ENCODE assay signal across 9 mouse cellular contexts in genomic region chr12:35853159-35853558, GRCm38 (mm10).
DNase-seq lines count a peak whose midpoint lies in the region; ATAC-seq lines count a peak whose summit lies in the region.
"Had no signal": no experiment of that assay in that cellular context is flagged by ENCODE, and none has a peak within 500 bp of the region (broad histone marks: within the 10 kb centered on the region; RNA-seq: fewer than 3 reads in every experiment).

No protein-coding gene starts in this region.

- H3K27ac ChIP-seq in neural tube, embryonic 14.5 days (ENCODE audit: low read depth, low read length), result no peak overlapping the region
- H3K27ac ChIP-seq in neural tube, embryonic 15.5 days (replicated peaks), result no peak overlapping the region
- no peak overlapping the region for H3K27ac ChIP-seq in stomach, embryonic 16.5 days (ENCODE audit: low read length)

- no peak overlapping the region for H3K4me2 ChIP-seq in neural tube, embryonic 14.5 days (ENCODE audit: low read depth, low read length)
- no peak overlapping the region for H3K4me2 ChIP-seq in neural tube, embryonic 15.5 days
- no peak overlapping the region for H3K4me2 ChIP-seq in stomach, embryonic 16.5 days (ENCODE audit: low read depth, low read length)

- DNase-seq in cerebellum, postnatal 10 days, result peak; percentile 40 to 51
- DNase-seq in cerebellum, adult 8-10 months, result no peak
- peak; percentile 34 for DNase-seq in left cerebral cortex, adult 11 months (ENCODE audit: low spot score)
- DNase-seq in thymus, postnatal 0 days (ENCODE audit: low spot score), result no peak
- DNase-seq in adrenal gland, postnatal 10 days, result no peak
- DNase-seq: spleen, adult 18-20 months had no signal

- no peaks in the 10 kb centered on the region for H3K27me3 ChIP-seq in neural tube, embryonic 14.5 days (ENCODE audit: control insufficient read depth, insufficient read depth, low read length)
- H3K27me3 ChIP-seq in neural tube, embryonic 15.5 days (replicated peaks), result no peaks in the 10 kb centered on the region
- H3K27me3 ChIP-seq in stomach, embryonic 16.5 days (ENCODE audit: control insufficient read depth, insufficient read depth, low read length), result no peaks in the 10 kb centered on the region

- no peak overlapping the region for H3K4me3 ChIP-seq in neural tube, embryonic 14.5 days (ENCODE audit: low read depth, low read length)
- H3K4me3 ChIP-seq in neural tube, embryonic 15.5 days (replicated peaks), result no peak overlapping the region
- H3K4me3 ChIP-seq in stomach, embryonic 16.5 days (replicated peaks; ENCODE audit: low read length), result no peak overlapping the region

- H3K4me1 ChIP-seq in neural tube, embryonic 14.5 days (ENCODE audit: control insufficient read depth, insufficient read depth, low read length), result no peaks in the 10 kb centered on the region
- no peaks in the 10 kb centered on the region for H3K4me1 ChIP-seq in neural tube, embryonic 15.5 days
- H3K4me1 ChIP-seq in stomach, embryonic 16.5 days (ENCODE audit: control insufficient read depth, insufficient read depth, low read length), result no peaks in the 10 kb centered on the region

- H3K9ac ChIP-seq in neural tube, embryonic 14.5 days (replicated peaks; ENCODE audit: low read depth, low read length), result no peak overlapping the region
- no peak overlapping the region for H3K9ac ChIP-seq in neural tube, embryonic 15.5 days (replicated peaks)
- H3K9ac ChIP-seq in stomach, embryonic 16.5 days (ENCODE audit: low read length), result no peak overlapping the region

- WGBS in neural tube, embryonic 14.5 days, result 64% methylated on average over 4 of the region's 4 CpGs
- 64% methylated on average over 4 of the region's 4 CpGs for WGBS in neural tube, embryonic 15.5 days
- WGBS in stomach, embryonic 16.5 days, result 69% methylated on average over 4 of the region's 4 CpGs

- H3K36me3 ChIP-seq in neural tube, embryonic 14.5 days (ENCODE audit: control insufficient read depth, insufficient read depth, low read length), result no peaks in the 10 kb centered on the region
- no peaks in the 10 kb centered on the region for H3K36me3 ChIP-seq in neural tube, embryonic 15.5 days
- H3K36me3 ChIP-seq in stomach, embryonic 16.5 days (ENCODE audit: control insufficient read depth, insufficient read depth, low read length), result no peaks in the 10 kb centered on the region

- H3K9me3 ChIP-seq in neural tube, embryonic 14.5 days (ENCODE audit: control insufficient read depth, low read length), result no peaks in the 10 kb centered on the region
- H3K9me3 ChIP-seq in neural tube, embryonic 15.5 days (replicated peaks), result no peaks in the 10 kb centered on the region
- H3K9me3 ChIP-seq in stomach, embryonic 16.5 days (replicated peaks; ENCODE audit: control insufficient read depth, low read length), result no peaks in the 10 kb centered on the region

- ATAC-seq in neural tube, embryonic 14.5 days (ENCODE audit: low read depth), result peak; percentile 49; the same call in 1 of the 2 replicates
- ATAC-seq in neural tube, embryonic 15.5 days (ENCODE audit: low FRiP score), result no peak
- ATAC-seq in stomach, embryonic 16.5 days (ENCODE audit: insufficient read depth, low FRiP score), result peak; percentile 75; the same call in 1 of the 2 replicates

Comparison
In these comparisons a context has a peak if more than half of its experiments do, and no peak if none do; other contexts are left out.
1. DNase-seq: peak in cerebellum, postnatal 10 days (2 of 2) and left cerebral cortex, adult 11 months (single experiment); none in cerebellum, adult 8-10 months (single experiment), thymus, postnatal 0 days (single experiment) and adrenal gland, postnatal 10 days (single experiment).